Mouse (Mus musculus) neural tube, embryonic 13.5 days (tissue): ENCODE measurements at regions not wholly inside any gene's neighbourhood (a gene's known extent, or its start where the extent isn't known, plus 50 kb on each side); places are given as distances from the start of the nearest gene placed in this dataset.

Experiments used
- ATAC-seq: fragments of 200-750 bp; cut with Nextera tagmentation; 2 replicates; pipeline ENCODE4 v1.8.0; 2017; ENCODE audit warnings: low read depth, mild to moderate bottlenecking, moderate TSS enrichment, moderate library complexity
- H3K27ac ChIP-seq: fragments of 300-500 bp; sonication (generic); replicated peaks from 2 replicates; pipeline ENCODE4 v1.5.1; 2015; ENCODE audit warnings: moderate library complexity, mild to moderate bottlenecking, inconsistent platforms
- H3K27me3 ChIP-seq: fragments of 300-500 bp; sonication (generic); 2 replicates; pipeline ENCODE4 v1.6.1; 2015; ENCODE audit warnings: mild to moderate bottlenecking, inconsistent platforms
- H3K36me3 ChIP-seq: fragments of 300-500 bp; sonication (generic); 2 replicates; pipeline ENCODE4 v1.6.1; 2015; ENCODE audit warnings: mild to moderate bottlenecking, inconsistent platforms
- H3K4me1 ChIP-seq: fragments of 300-500 bp; sonication (generic); replicated peaks from 2 replicates; pipeline ENCODE4 v1.6.1; 2015; ENCODE audit warnings: inconsistent platforms
- H3K4me2 ChIP-seq: fragments of 300-500 bp; sonication (generic); 2 replicates; pipeline ENCODE4 v1.6.1; 2015; ENCODE audit warnings: inconsistent platforms, mild to moderate bottlenecking, moderate library complexity
- H3K4me3 ChIP-seq: fragments of 300-500 bp; sonication (generic); 2 replicates; pipeline ENCODE4 v1.5.1; 2015; ENCODE audit warnings: mild to moderate bottlenecking, inconsistent platforms
- H3K9ac ChIP-seq: fragments of 300-500 bp; sonication (generic); 2 replicates; pipeline ENCODE4 v1.6.1; 2015; ENCODE audit warnings: moderate library complexity, mild to moderate bottlenecking, inconsistent platforms
- H3K9me3 ChIP-seq: fragments of 300-500 bp; sonication (generic); 2 replicates; pipeline ENCODE4 v1.6.1; 2016; ENCODE audit warnings: inconsistent platforms
- WGBS: fragments of 180-500 bp; shearing (Covaris S2); methylation state at CpG from one replicate; pipeline ENCODE4 v1.1.7; 2015; 5-methylcytosine and 5-hydroxymethylcytosine counted together

DNA sequence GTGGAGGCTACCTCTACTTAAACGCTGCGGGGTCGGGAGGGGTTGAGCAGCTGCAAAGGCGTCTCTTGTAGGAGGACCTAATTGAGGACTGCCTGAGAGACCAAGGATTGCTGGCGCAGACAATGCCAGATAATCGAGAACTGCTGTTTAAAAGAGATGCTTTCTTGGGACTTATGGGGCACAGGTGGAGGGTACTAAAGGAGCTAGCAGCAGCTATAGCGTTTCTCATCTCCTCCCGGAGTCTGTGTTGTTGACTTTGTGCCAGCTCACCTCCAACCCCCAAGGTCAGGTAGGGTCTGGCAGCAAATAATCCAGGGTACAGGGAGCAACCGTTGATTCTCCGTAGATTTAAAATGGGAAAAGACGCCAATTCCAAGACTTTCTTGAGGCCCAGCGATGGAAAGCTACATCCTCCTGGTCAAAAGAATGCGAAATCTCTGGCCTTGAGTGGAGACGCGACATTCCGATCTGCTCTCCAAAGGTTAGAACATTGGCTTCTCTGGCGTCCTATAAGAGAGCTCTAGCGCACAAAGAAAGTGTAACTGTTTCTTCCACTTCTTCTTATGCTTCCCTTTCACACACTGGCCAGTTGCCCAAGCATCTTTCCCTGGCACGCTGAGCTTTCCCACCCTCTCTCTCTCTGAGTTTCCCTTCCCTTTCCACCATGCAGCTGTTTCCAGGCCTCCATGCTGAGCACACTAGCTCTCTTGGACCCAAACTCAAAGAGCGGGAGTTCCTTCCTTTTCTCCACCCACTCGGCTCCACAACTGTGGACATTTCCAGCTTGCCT is 295.3 kb upstream of the Atp2b1 start:
- Histone ChIP-seq H3K4me1 (no peaks in the 10 kb centered on the region), H3K9ac (no peak overlapping the region), H3K4me2 (no peak overlapping the region), H3K4me3 (no peak overlapping the region), H3K9me3 (no peaks in the 10 kb centered on the region), H3K27ac (no peak overlapping the region), H3K27me3 (no peaks in the 10 kb centered on the region), H3K36me3 (no peaks in the 10 kb centered on the region)
- WGBS: 95% methylated on average over 21 of the region's 21 CpGs
- ATAC-seq: no peak

DNA sequence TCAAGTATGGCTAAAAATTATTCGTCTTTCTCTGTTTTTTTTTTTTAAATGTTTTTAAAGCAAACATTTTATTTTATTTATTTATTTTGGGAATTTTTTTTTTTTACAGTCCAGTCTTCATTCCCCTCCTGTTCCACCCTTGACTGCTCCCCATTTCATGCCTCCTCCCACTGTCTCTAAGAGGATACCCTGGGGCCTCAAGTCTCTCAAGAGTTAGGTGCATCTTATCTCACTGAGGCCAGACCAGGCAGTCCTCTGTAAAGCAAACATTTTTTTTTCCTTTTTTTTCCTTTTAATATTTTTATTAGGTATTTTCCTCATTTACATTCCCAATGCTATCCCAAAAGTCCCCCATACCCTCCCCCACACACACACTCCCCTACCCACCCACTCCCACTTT is 290.1 kb upstream of the Atp2b1 start:
- H3K9me3 ChIP-seq: no peaks in the 10 kb centered on the region
- no peaks in the 10 kb centered on the region for H3K27me3 ChIP-seq
- no peaks in the 10 kb centered on the region for H3K36me3 ChIP-seq
- no peak overlapping the region for H3K9ac ChIP-seq
- no peak overlapping the region for H3K4me3 ChIP-seq
- no peak overlapping the region for H3K4me2 ChIP-seq
- no peaks in the 10 kb centered on the region; the same call in 1 of the 2 replicates for H3K4me1 ChIP-seq
- 77% methylated on average over 1 of the region's 1 CpGs for WGBS
- no peak for ATAC-seq
- H3K27ac ChIP-seq: no peak overlapping the region

DNA sequence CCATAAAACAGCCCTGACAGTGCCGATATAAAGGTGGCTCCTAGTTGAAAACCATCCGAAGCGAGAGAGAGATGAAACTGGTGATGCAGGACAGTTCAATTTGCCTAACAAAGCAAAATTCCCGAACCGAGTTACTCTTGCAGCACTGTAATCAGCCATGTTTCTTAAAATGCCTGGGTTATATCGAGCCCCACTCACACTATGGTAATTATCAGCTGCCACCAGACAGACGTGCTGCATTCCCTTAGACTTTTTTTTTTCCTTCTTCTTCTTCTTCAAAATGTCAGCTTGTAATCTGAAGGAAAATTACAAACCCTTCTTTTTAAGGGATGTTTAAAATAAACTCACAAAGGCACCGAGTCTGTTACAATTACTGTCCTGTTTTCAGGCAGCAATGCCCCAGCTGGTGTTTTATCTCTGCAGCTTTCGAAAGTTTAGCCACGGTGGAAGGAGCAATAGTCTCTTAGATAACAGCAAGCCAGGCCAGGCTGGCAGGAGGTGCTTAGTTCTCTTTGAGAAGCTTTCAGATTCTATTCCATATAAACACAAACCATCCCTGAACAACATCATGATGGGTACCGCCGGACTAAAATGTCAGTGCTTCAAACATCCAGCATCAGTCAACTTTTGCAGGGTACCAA is 289.4 kb upstream of the Atp2b1 start:
- Histone ChIP-seq H3K9ac (no peak overlapping the region), H3K36me3 (no peaks in the 10 kb centered on the region), H3K4me2 (peak overlapping the region; percentile 35), H3K27me3 (no peaks in the 10 kb centered on the region), H3K9me3 (no peaks in the 10 kb centered on the region), H3K4me1 (no peaks in the 10 kb centered on the region; the same call in 1 of the 2 replicates), H3K4me3 (no peak overlapping the region), H3K27ac (peak overlapping the region; percentile 15; the same call in 1 of the 2 replicates)
- 41% methylated on average over 12 of the region's 12 CpGs for WGBS
- ATAC-seq: peak; percentile 40; the same call in 1 of the 2 replicates

DNA sequence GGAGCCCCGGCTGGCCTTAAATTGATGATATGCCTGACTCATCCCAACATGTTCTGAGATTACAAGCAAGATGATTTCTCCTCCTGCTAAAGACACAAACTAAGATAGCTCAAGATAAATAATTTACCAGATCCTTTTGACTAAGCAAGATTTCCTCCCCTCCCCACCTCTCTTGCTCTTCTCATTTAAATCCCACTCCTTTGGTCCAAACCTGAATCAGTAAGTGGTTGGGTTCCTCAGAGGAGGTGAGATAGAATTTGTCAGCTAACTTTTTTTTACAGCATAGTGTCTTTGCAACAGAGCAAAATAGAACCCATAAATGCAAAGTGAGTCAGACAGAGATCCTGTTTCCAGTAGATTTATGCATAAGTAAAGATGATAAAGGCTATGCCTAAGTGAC is 286.0 kb upstream of the Atp2b1 start:
- H3K4me3 ChIP-seq: no peak overlapping the region
- no peaks in the 10 kb centered on the region for H3K9me3 ChIP-seq
- no peak overlapping the region for H3K4me2 ChIP-seq
- 89% methylated on average over 1 of the region's 1 CpGs for WGBS
- H3K36me3 ChIP-seq: no peaks in the 10 kb centered on the region
- H3K27ac ChIP-seq: no peak overlapping the region
- ATAC-seq: no peak
- no peaks in the 10 kb centered on the region for H3K27me3 ChIP-seq
- H3K9ac ChIP-seq: no peak overlapping the region
- no peaks in the 10 kb centered on the region; the same call in 1 of the 2 replicates for H3K4me1 ChIP-seq

DNA sequence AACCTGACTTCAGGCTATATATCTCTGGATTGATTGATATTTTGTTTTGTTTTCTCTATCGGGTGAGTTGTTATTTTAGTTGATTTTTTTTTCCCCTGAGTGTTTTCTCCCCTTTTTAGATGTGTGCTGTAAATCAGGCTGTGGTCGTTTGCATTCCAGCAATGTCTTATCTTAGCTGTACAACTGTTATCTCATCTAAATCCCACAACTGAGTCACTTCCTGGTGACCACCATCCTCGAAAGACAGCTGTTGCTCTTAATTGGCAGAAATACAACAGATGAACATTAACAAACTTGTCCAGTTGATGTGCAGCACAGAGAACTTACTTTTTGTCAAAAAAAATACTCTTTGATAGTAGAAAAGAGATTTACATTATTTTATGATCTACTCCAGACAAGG is 285.0 kb upstream of the Atp2b1 start:
- no peak overlapping the region for H3K4me3 ChIP-seq
- H3K27me3 ChIP-seq: no peaks in the 10 kb centered on the region
- no peak overlapping the region for H3K27ac ChIP-seq
- no peak overlapping the region for H3K9ac ChIP-seq
- ATAC-seq: no peak
- no peak overlapping the region for H3K4me2 ChIP-seq
- H3K36me3 ChIP-seq: no peaks in the 10 kb centered on the region
- WGBS: 60% methylated on average over 3 of the region's 3 CpGs
- no peaks in the 10 kb centered on the region; the same call in 1 of the 2 replicates for H3K4me1 ChIP-seq
- no peaks in the 10 kb centered on the region for H3K9me3 ChIP-seq

DNA sequence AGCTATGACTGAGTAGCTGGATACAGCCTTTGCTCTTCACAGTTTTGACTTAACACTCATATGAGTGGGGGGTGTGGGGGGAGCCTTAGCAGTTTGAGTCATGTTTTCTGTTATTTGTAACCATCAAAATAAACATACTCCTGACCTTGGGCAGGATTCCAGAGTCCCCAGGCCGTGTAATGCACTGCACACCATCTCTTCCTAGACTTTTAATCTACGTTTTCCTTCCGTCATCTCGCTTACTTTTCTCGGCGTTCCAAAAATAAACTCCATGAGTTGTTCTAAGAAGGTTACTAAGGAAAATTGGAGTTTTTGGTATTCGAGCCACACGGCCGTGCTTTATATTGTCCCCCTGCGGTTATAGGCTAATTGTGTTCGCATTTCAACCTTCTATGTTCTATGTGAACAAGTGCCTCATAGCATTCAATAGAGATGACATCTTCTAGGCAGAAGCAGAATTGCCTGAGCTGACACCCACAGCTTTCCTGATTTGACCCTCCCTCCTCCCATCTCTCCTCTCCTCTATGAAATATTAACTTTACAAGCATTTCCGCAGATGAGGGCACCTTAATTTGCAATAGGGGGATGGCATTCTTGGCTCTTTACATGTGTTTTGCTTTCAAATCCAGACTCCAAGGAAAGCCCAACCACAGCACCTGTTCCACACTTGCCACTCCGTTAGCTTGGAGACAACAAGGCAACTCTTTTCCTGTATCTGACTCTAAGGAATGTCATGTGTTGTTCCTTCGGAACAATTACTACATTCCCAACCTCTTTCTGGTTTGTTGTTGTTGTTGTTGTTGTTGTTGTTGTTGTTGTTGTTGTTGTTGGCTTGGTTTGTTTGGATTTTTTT is 276.2 kb upstream of the Atp2b1 start:
- Histone ChIP-seq H3K36me3 (no peaks in the 10 kb centered on the region), H3K27ac (no peak overlapping the region), H3K4me2 (no peak overlapping the region), H3K9ac (no peak overlapping the region), H3K27me3 (no peaks in the 10 kb centered on the region), H3K9me3 (no peaks in the 10 kb centered on the region), H3K4me1 (no peaks in the 10 kb centered on the region), H3K4me3 (no peak overlapping the region)
- ATAC-seq: no peak
- WGBS: 85% methylated on average over 14 of the region's 14 CpGs

DNA sequence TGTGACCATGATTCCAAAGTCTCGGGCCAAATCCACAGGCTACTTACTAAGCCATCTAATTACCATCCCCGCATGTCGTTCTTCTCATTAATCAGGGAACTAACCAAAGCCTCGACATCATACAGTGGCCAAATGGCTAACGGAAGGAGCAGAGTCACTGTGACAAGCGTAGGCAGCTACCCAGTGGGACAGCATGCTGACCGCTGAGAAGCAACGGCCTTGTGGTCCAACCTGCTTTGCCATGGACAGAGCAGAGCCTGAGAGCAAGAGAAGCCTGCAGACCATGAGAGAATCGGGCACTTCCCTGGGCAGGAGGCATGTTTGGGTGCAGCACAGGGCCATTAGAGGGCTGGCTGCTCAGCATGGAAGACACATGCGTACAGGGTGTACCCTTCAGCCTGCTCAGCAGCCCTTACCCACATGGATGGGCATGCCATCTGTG is 268.5 kb upstream of the Atp2b1 start:
- no peaks in the 10 kb centered on the region for H3K27me3 ChIP-seq
- peaks cover 5% of the 10 kb centered on the region; the same call in 1 of the 2 replicates for H3K4me1 ChIP-seq
- no peak overlapping the region for H3K4me3 ChIP-seq
- no peaks in the 10 kb centered on the region for H3K36me3 ChIP-seq
- no peak overlapping the region for H3K4me2 ChIP-seq
- no peaks in the 10 kb centered on the region for H3K9me3 ChIP-seq
- 0 out of 2 replicates have a peak overlapping the region, but pooled peaks have one; percentile 28 for H3K27ac ChIP-seq
- H3K9ac ChIP-seq: no peak overlapping the region
- no peak for ATAC-seq
- 82% methylated on average over 10 of the region's 10 CpGs for WGBS

DNA sequence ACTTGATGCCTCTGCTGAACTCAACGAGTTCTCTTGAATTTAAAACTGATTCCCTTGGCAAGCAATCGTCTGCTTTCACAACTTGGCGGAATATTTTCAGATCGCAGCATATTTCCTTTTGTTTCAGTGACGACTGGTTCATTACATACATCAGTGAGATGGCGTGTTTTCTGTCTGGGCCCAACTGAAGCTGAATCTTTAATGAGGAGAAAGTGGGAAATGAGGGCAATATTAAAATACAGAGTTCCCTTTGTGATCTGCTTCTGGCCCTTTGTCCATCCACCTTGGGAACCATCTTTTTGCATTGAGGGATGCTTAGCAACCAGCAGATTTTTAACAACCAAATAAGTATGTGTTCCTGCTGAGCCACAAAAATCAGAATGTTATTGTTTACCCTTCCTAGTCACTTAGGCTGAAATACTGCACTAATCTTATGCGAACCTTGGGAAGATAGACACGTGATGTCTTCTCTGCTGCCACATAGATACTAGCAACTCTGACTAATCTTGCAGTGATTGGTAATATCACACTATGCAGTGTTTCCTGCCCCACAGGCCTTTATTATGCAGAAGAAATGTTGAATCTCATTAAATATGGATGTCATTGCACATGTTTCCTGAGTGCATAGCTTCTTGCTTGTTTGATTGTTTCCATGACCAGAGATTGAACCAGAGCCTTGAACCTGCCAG is 267.8 kb upstream of the Atp2b1 start:
- ATAC-seq: 0 out of 2 replicates have a peak, but pooled peaks have one; percentile 32
- Histone ChIP-seq H3K36me3 (no peaks in the 10 kb centered on the region), H3K4me1 (peaks cover 5% of the 10 kb centered on the region; the same call in 1 of the 2 replicates), H3K9ac (no peak overlapping the region), H3K27ac (no peak overlapping the region), H3K4me3 (no peak overlapping the region), H3K27me3 (no peaks in the 10 kb centered on the region), H3K9me3 (no peaks in the 10 kb centered on the region), H3K4me2 (no peak overlapping the region)
- 73% methylated on average over 8 of the region's 8 CpGs for WGBS

DNA sequence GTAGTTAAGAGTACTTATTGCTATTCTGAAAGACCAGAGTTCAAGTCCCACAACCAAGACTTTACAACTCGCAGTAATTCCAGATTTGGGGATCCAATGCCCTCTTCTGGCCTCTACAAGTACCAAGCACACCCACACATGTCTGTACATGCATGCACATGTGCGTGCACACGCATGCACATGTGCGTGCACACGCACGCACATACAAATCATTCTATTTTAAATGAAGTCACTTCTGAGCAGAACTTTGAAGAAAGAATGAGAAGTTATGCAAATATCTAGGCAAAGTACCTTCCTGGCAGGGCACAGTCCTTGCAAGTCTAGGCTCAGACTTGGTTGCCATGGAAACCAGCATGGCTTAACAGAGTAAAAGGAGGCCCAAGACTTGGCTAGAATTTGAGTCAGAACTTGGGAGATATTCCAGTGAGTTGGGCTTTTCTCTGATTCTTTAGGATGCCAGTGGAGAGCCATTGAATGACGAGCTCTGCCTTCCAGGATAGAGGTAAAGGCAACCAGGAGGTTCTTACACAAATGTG is 265.4 kb upstream of the Atp2b1 start:
- Histone ChIP-seq H3K27me3 (no peaks in the 10 kb centered on the region), H3K4me3 (no peak overlapping the region), H3K27ac (no peak overlapping the region), H3K36me3 (no peaks in the 10 kb centered on the region), H3K9ac (no peak overlapping the region), H3K4me2 (no peak overlapping the region), H3K4me1 (peaks cover 5% of the 10 kb centered on the region; the same call in 1 of the 2 replicates), H3K9me3 (no peaks in the 10 kb centered on the region)
- no peak for ATAC-seq
- WGBS: 88% methylated on average over 7 of the region's 7 CpGs

DNA sequence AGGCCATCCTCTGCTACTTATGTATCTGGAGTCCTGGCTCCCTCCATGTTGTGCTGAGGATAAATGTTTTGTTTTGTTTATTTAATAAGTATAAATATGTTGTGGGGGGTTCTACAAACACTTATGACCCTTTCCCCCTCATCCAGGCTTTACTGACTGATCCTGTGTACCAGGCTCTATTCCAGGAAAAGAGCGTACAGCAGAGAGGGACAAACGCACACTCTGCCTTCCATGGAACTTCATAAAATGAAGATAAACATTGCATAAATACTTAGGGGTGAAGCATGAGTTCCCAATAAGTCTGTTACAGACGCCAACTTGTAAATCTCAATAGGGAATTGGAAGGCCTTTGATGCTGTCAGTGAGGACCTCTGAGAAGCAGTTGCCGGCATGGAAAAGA is 263.7 kb upstream of the Atp2b1 start:
- Histone ChIP-seq H3K9ac (no peak overlapping the region), H3K9me3 (no peaks in the 10 kb centered on the region), H3K27me3 (no peaks in the 10 kb centered on the region), H3K4me2 (no peak overlapping the region), H3K27ac (no peak overlapping the region), H3K4me1 (peaks cover 5% of the 10 kb centered on the region; the same call in 1 of the 2 replicates), H3K4me3 (no peak overlapping the region), H3K36me3 (no peaks in the 10 kb centered on the region)
- ATAC-seq: no peak
- WGBS: 94% methylated on average over 4 of the region's 4 CpGs

DNA sequence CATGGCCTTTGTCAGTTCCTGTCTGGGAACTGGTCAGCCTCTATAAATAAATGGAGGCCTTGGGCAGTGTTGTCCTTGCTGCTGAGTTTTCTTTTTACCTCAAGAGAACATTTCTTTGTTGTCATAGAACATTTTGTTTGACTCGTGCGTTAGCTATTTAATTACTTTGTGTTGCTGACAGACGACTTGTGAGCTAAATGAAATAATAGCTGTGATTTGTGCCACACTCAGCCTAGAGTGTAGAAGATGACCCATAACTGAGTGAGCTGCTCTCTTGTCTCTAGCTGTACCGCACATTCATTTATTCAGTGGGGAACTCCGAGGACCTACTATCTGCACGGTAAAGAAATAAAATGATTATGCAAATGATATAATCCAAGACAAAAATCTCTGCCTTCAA is 263.1 kb upstream of the Atp2b1 start:
- peaks cover 5% of the 10 kb centered on the region; the same call in 1 of the 2 replicates for H3K4me1 ChIP-seq
- no peaks in the 10 kb centered on the region for H3K36me3 ChIP-seq
- no peak overlapping the region for H3K4me2 ChIP-seq
- no peak overlapping the region for H3K27ac ChIP-seq
- no peak for ATAC-seq
- no peak overlapping the region for H3K9ac ChIP-seq
- H3K4me3 ChIP-seq: no peak overlapping the region
- WGBS: 78% methylated on average over 6 of the region's 6 CpGs
- H3K9me3 ChIP-seq: no peaks in the 10 kb centered on the region
- H3K27me3 ChIP-seq: no peaks in the 10 kb centered on the region
